Mouse (Mus musculus) midbrain, embryonic 11.5 days (tissue): ENCODE results near the gene Slc19a2. TPM values are rescaled to one million over a fixed set of nuclear protein-coding genes. Genes with fewer than 3 reads are reported as not detected.
"Not testable (repeated sequence)": the region's sequence is repeated elsewhere in the genome, so short reads cannot be mapped to it uniquely, and the experiment has no call there.

Source experiments
- ATAC-seq: fragments of 200-750 bp; cut with Nextera tagmentation; 2 replicates; pipeline ENCODE4 v1.8.0; 2017; ENCODE audit warnings: moderate TSS enrichment, moderate library complexity; ENCODE audit not compliant: low FRiP score
- DNase-seq: peaks from one replicate; pipeline ENCODE4 v3.0.0; 2015; ENCODE audit warnings: low spot score; ENCODE audit errors: missing footprints
- H3K27ac ChIP-seq: fragments of 300-500 bp; sonication (generic); 2 replicates; pipeline ENCODE4 v1.5.1; 2014; ENCODE audit warnings: low read depth, low read length
- H3K27me3 ChIP-seq: fragments of 300-500 bp; sonication (generic); 2 replicates; pipeline ENCODE4 v1.6.1; 2014; ENCODE audit warnings: mild to moderate bottlenecking, low read length, moderate library complexity, mixed read lengths; ENCODE audit not compliant: control insufficient read depth, insufficient read depth
- H3K36me3 ChIP-seq: fragments of 300-500 bp; sonication (generic); 2 replicates; pipeline ENCODE4 v1.6.1; 2014; ENCODE audit warnings: mild to moderate bottlenecking, low read length, moderate library complexity, mixed read lengths; ENCODE audit not compliant: control insufficient read depth, insufficient read depth
- H3K4me1 ChIP-seq: fragments of 300-500 bp; sonication (generic); 2 replicates; pipeline ENCODE4 v1.6.1; 2014; ENCODE audit warnings: low read length; ENCODE audit not compliant: control insufficient read depth, insufficient read depth
- H3K4me2 ChIP-seq: fragments of 300-500 bp; sonication (generic); 2 replicates; pipeline ENCODE4 v1.6.1; 2014; ENCODE audit warnings: mild to moderate bottlenecking, moderate library complexity
- H3K4me3 ChIP-seq: fragments of 300-500 bp; sonication (generic); 2 replicates; pipeline ENCODE4 v1.5.1; 2014; ENCODE audit warnings: low read depth, low read length
- H3K9ac ChIP-seq: fragments of 300-500 bp; sonication (generic); 2 replicates; pipeline ENCODE4 v1.6.1; 2014; ENCODE audit warnings: low read length
- H3K9me3 ChIP-seq: fragments of 300-500 bp; sonication (generic); 2 replicates; pipeline ENCODE4 v1.6.1; 2016; ENCODE audit warnings: low read length; ENCODE audit not compliant: control insufficient read depth
- WGBS: fragments of 180-500 bp; shearing (Covaris S2); extraction: QIAGEN DNeasy Blood & Tissue Kit; methylation state at CpG from one replicate; pipeline ENCODE4 v1.1.7; 2014; 5-methylcytosine and 5-hydroxymethylcytosine counted together
- polyA plus RNA-seq: library from polyadenylated mRNA; unstranded; fragments of >200 nt; fragmentation: Nextera tagmentation; extraction: Ambion mirVana; gene quantifications from 2 replicates; pipeline ENCODE4 v1.2.1, GENCODE M21; 2014

The Slc19a2 gene
- polyA plus RNA-seq, 1 experiment from 2014 or later: 11.1 TPM

DNA sequence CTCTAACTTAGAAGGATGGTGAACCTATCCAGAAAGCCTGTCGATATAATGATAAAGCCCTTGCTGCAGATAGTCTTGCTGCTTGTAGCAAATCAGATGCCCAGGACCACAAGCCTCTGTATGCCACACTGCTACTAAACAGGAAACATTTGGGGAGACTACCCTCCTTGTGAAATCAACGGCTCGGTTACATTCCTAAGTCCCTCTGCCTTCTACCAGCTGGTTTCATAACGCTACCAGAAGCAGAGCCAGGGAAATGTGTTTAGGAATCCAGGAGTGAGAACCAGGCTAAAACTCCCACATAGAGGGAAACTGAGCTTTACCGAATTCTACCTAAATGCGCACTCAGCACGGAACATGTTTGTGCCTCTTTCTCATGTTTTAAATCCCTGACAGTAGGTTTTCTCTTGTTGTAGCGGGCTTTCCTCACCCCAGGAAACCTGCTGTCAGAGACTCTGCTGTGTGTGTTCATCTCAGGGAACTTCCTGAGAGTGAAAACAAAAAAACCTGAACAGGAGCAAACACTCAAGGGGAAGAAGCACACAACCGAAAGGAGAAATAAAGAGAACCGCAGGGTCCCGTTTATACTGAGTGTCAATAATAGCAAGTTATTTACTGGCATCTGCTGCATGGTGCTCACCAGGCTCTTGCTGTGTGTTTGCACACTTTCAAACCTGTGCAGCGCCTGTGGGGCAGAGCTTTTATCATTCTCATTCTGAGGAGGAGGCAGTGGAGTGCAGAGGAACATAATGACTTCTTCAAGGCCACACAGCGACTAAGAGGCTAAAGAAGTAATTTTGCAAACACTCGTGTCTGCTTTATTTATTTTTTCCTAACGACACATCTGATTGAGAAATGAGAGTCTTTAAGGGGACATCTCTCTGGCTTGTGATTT is 30.8 kb upstream of the Slc19a2 start:
- ATAC-seq: no peak
- DNase-seq: peak; percentile 84
- 40% methylated on average over 15 of the region's 15 CpGs for WGBS
- Histone ChIP-seq H3K27me3 (peaks cover 1% of the 10 kb centered on the region; the same call in 1 of the 2 replicates), H3K4me2 (no peak overlapping the region), H3K4me3 (no peak overlapping the region), H3K36me3 (no peaks in the 10 kb centered on the region), H3K9me3 (no peaks in the 10 kb centered on the region), H3K4me1 (no peaks in the 10 kb centered on the region), H3K9ac (no peak overlapping the region), H3K27ac (no peak overlapping the region)

DNA sequence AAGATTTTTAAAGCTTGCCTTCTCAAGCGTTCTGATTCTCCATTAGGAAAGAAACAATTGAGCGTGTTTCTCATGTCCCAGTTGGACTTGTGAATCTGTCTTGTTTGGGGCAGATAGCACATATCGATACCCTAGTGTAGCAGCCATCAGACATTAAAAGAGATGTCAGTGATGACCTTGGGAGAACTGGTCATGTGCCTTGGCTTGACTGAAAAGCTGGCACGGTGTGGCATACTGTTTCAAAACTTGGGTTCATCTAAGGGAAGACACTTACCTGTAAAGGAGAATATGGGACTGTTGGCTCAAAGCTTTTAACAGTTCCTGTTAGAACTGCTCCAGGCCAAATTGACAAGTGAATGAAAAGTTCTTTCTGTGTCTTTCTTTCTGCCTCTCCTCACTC is 28.6 kb upstream of the Slc19a2 start:
- WGBS: 84% methylated on average over 4 of the region's 4 CpGs
- no peak overlapping the region for H3K4me2 ChIP-seq
- no peak overlapping the region for H3K4me3 ChIP-seq
- H3K36me3 ChIP-seq: no peaks in the 10 kb centered on the region
- DNase-seq (no peak), ATAC-seq (no peak)
- no peak overlapping the region for H3K9ac ChIP-seq
- H3K27me3 ChIP-seq: peaks cover 2% of the 10 kb centered on the region; the same call in 1 of the 2 replicates
- H3K4me1 ChIP-seq: no peaks in the 10 kb centered on the region
- H3K27ac ChIP-seq: no peak overlapping the region
- H3K9me3 ChIP-seq: no peaks in the 10 kb centered on the region

DNA sequence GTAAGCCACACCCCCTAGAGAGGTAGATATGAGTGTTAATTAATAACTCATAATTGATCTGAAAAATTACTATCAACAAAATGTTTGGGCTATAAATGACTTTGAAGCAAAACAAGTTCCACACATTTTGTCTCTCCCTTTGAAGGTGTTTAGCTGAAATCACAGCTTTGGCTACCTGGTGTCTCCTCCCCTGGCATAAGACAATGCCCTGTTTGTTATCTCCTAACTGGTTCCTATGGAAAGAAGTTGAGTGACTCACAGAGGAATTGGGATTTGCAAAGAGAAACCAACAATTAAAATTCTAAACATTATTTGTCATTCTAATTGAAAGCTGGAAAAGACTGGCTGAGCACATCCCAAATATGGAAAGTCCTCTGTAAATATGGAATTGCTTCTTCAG is 25.8 kb upstream of the Slc19a2 start:
- Histone ChIP-seq H3K36me3 (no peaks in the 10 kb centered on the region), H3K4me2 (no peak overlapping the region), H3K27me3 (peaks cover 2% of the 10 kb centered on the region; the same call in 1 of the 2 replicates), H3K4me3 (no peak overlapping the region), H3K9ac (no peak overlapping the region), H3K9me3 (no peaks in the 10 kb centered on the region), H3K4me1 (no peaks in the 10 kb centered on the region), H3K27ac (no peak overlapping the region)
- no peak for ATAC-seq
- no peak for DNase-seq

DNA sequence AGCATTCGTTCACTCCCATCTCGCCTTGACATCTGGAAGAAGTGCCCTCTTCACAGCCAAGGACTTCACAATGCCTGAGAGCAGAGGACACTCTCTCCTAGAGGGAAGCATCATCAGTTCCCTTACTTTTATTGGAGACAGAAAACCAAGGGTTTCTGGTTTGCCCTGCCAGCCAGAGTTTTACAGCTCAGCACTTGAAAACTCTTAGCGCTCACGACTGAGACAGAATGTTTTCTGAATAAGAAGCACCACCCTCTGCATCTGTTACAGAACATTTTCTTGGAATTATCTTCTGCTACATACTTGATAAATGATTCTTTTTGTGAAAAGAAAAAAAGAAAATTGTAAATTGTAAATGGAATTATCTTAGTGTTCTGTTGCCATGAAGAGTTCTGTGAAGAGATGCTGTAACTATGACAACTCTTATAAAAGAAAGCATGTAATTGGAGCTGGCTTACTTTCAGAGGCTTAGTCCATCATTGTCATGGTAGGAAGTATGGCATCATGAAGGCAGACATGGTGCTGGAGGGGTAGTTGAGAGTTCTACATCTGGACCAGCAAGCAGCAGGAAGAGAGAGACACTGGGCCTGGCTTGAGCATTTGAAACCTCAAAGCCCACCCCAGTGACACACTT is 16.8 kb upstream of the Slc19a2 start:
- 87% methylated on average over 2 of the region's 4 CpGs for WGBS
- not testable (repeated sequence) for H3K4me1 ChIP-seq, DNase-seq, H3K4me3 ChIP-seq, ATAC-seq, H3K4me2 ChIP-seq, H3K27ac ChIP-seq, H3K9ac ChIP-seq, H3K9me3 ChIP-seq, H3K36me3 ChIP-seq, H3K27me3 ChIP-seq

DNA sequence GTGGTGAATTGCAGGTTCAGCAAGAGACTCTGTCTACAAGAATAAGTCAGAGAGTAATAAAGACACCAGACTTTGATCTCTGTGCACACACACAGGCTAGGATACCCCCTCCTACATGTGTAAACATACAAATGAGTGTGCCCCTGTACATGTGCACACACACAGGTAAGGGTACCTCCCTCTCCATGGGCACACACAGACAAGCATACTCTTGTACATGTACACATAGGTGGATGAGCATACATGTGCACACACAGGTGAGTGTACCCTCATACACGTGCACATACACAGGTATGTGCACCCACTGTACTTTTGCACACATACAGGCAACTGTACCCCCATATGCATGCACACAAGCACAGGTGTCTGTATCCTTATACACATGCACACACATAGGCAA is 15.4 kb upstream of the Slc19a2 start:
- H3K4me1 ChIP-seq: no peaks in the 10 kb centered on the region
- H3K9ac ChIP-seq: no peak overlapping the region
- H3K4me2 ChIP-seq: no peak overlapping the region
- H3K27me3 ChIP-seq: no peaks in the 10 kb centered on the region
- H3K4me3 ChIP-seq: no peak overlapping the region
- no peaks in the 10 kb centered on the region for H3K9me3 ChIP-seq
- H3K27ac ChIP-seq: no peak overlapping the region
- no peaks in the 10 kb centered on the region for H3K36me3 ChIP-seq
- 75% methylated on average over 1 of the region's 1 CpGs for WGBS
- ATAC-seq (no peak), DNase-seq (no peak)

DNA sequence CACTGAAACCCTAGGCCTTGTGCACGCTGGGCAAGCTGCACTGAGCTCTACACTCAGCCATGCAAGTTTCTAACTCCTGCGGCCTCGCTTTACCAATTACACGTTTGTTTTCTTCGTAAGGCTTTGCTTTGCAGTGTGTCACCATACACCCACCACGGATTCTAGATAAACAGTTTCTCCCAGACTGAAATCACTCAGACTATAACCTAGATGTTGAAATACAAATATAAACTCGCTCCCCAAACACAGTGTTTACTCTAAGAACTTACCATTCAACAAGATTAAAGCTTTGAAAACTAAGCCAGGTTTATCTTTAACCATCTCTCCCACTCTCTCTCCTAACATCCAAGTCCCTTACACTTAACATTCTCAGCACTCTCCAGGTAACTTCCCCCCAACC is 13.8 kb upstream of the Slc19a2 start:
- ATAC-seq (no peak), DNase-seq (no peak)
- Histone ChIP-seq H3K4me2 (no peak overlapping the region), H3K36me3 (no peaks in the 10 kb centered on the region), H3K9me3 (no peaks in the 10 kb centered on the region), H3K27me3 (no peaks in the 10 kb centered on the region), H3K9ac (no peak overlapping the region), H3K27ac (no peak overlapping the region), H3K4me1 (no peaks in the 10 kb centered on the region), H3K4me3 (no peak overlapping the region)
- 62% methylated on average over 7 of the region's 7 CpGs for WGBS

DNA sequence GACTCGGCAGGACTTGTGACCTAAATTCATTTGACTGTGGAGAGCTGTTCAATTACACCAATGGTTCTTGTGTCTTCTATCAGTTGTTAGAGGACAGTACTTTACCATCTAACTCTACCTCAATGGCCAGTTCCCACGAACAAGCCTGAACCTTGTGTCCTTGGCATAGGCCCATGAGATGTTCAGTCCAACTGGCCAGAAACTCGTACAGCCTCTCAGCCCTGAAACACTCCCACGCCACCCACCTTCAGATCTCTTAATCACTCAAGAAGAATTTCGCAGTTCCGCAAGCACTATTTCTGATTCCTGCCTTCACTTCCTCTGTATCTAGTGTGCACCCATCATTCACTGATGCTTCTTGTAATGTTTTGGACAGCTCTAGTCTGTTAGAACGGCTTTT is 12.8 kb upstream of the Slc19a2 start:
- Histone ChIP-seq H3K27me3 (no peaks in the 10 kb centered on the region), H3K9ac (no peak overlapping the region), H3K27ac (no peak overlapping the region), H3K9me3 (no peaks in the 10 kb centered on the region), H3K36me3 (no peaks in the 10 kb centered on the region), H3K4me1 (no peaks in the 10 kb centered on the region), H3K4me2 (no peak overlapping the region), H3K4me3 (no peak overlapping the region)
- DNase-seq (peak; percentile 77), ATAC-seq (no peak)
- WGBS: 51% methylated on average over 7 of the region's 7 CpGs

DNA sequence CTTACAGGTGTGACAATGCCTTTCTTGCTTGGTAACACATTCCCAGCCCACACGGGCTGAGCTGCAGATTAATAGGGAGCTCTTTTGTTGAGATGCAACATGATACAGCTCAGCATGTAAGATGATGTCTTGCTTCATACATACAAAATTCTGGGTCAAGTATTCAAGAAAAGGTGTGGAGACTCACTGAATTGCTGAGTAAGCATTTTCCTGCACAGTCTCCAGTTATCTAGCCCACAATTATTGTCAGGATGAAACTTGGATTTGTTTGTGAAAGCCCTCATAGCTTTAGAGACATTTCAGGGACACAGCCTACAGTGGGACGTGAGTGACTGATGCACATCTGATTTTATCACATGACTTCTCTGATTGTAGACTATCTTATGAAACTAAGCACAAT is 7.4 kb upstream of the Slc19a2 start:
- 83% methylated on average over 2 of the region's 2 CpGs for WGBS
- no peaks in the 10 kb centered on the region for H3K27me3 ChIP-seq
- ATAC-seq: no peak

DNA sequence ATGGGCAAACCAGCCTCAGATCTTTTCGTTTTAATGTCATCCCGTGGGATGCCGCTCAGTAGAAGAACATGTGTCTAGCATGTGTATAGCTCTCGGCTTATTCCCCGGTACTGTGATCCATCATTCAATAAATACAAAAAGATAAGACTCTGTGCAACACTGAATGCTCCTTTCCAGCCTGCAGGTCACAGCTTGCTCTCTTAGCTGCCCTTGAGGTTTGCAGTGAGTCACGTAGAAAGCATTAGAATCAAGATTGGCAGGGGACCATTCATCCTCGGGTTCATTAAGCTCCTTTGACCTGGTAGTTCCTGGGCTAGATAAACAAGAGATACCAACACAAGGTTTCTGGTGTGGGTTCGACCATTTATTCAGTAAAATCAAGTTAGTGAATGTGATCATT is 6.0 kb upstream of the Slc19a2 start:
- no peaks in the 10 kb centered on the region for H3K9me3 ChIP-seq
- DNase-seq: peak; percentile 82
- no peak overlapping the region for H3K4me3 ChIP-seq
- no peak overlapping the region for H3K9ac ChIP-seq
- peaks cover 4% of the 10 kb centered on the region for H3K4me1 ChIP-seq
- no peak overlapping the region for H3K4me2 ChIP-seq
- ATAC-seq: no peak
- H3K27me3 ChIP-seq: no peaks in the 10 kb centered on the region; the same call in 1 of the 2 replicates
- H3K36me3 ChIP-seq: no peaks in the 10 kb centered on the region
- WGBS: 72% methylated on average over 8 of the region's 8 CpGs
- no peak overlapping the region for H3K27ac ChIP-seq

More for the DNA sequence above, 7.4 kb upstream of the Slc19a2 start:
- DNase-seq: peak; percentile 44
- H3K4me2 ChIP-seq: no peak overlapping the region
- no peaks in the 10 kb centered on the region for H3K9me3 ChIP-seq
- H3K4me1 ChIP-seq: no peaks in the 10 kb centered on the region
- no peak overlapping the region for H3K27ac ChIP-seq
- no peak overlapping the region for H3K4me3 ChIP-seq
- no peak overlapping the region for H3K9ac ChIP-seq
- no peaks in the 10 kb centered on the region for H3K36me3 ChIP-seq
